Mouse (Mus musculus) cerebellum, postnatal 4 days (tissue): ENCODE results near the gene Ctnna3.
A peak's percentile ranks its signal among the peaks of the same experiment; 100 is the strongest.
"Not testable (repeated sequence)": the region's sequence is repeated elsewhere in the genome, so short reads cannot be mapped to it uniquely, and the experiment has no call there.

ENCODE experiments used
- DNase-seq, 2 experiments: peaks; one replicate each; pipeline ENCODE4 v3.0.0; 2022; ENCODE audit warnings: low spot score in 2 of 2, mixed read lengths in 1 of 2

The Ctnna3 gene

GRCm38 (mm10) chr10:64543647-64544046 is 1113.7 kb downstream of the Ctnna3 start:
- no peak for DNase-seq

GRCm38 (mm10) chr10:64544389-64544788 is 1114.5 kb downstream of the Ctnna3 start:
- no peak for DNase-seq

DNA sequence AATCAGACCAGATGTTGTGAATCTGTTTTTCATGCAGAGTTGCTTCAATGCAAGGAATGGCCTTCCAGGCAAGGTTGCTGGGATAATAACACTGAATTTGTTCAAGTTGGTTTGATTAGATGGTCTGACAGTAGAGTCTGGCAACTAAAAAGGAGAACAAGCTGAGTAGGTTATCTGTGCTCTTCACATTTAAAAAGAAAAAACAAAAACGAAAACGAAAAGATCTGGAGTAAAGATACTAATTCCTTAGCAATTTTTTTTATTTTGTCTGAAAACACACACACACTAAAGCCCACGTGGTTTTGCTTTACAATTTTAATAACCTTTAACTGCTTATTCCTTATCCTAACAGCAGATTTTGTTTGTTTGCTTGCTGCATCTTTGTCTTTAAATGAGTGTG is 1141.4 kb downstream of the Ctnna3 start:
- DNase-seq, result no peak

- DNase-seq, result no peak
These were observed 1158.2 kb downstream of the Ctnna3 start for GRCm38 (mm10) chr10:64588116-64588515.

DNA sequence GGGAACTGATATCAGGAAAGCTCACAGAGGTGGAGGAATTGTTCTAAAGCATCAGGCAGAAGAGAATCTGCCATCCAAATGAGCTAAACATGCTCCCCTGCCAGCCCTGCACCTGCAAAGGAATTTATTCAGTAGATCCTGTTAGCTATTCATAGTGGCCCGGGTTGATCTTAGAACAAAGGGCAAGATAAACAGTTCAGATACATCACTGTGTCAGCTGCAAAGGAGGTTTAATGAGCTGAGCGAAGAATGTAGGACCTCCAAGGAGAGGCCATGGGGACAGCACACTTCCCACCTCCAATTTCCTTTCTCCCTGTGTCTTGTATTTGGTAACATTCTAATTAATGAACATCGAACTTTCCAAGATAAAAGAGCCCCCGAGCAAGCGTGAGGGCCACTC is 1206.9 kb downstream of the Ctnna3 start:
- no peak for DNase-seq

DNA sequence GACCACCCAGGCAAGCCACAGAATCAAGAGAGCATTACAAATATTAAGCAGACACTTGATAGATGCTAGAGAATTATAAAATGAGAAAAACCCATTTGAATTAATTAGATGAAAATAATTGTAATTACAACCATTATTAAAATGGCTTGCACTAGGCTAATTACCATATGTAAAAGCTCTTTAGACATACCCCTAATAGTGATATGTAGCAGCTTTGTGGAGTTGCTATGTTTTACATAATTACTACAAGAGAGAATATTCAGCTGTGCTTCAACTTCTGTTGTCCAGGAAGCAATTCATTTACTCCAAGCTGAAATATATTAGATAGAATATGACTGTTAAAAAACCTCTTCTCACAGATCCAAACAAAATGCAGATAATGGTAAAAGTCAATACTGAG is 1209.2 kb downstream of the Ctnna3 start:
- no peak for DNase-seq

- no peak for DNase-seq
These were observed 1211.2 kb downstream of the Ctnna3 start for GRCm38 (mm10) chr10:64641093-64641492.

DNA sequence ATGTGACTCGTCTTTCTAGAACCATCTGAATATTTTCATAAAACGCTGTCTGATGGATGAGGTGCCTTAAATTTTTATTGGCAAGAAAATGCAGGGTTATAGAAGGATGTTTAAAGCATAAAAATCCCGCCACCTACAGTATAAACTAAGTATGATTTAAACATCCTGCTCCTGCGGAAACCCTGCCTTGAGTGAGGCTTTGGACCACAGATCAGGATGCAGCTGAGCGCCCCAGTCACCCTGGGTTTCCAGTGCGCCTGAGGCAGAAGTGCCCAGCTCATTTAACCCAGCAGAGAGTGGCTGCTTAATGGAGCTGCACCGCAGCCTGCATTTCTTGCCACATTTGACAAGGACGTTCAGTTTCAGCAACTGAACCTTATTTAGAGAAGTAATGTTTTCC is 1211.7 kb downstream of the Ctnna3 start:
- DNase-seq, result peak in 1 of 2 experiments; percentile 2

- no peak for DNase-seq
These were observed 1214.1 kb downstream of the Ctnna3 start for GRCm38 (mm10) chr10:64643976-64644375.

DNA sequence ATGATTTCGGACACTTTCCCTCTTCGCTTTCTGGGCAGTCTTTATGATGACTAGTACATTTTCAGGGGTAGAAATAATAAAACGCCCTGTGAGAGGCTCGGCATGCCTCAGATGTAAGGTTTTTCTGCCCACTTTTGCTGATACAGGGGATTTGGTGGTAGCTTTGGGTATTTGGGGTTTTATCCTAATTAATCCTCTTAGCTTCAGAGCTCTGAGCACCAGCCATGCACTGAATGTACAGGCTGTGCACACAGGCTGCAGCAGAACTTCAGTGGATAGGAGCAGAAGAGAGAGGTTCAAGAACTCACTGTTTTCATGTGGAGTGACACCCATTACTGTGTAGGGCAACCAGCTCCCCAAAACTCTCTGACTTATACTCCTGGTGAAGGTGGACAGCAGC is 1231.3 kb downstream of the Ctnna3 start:
- no peak for DNase-seq

- DNase-seq, result no peak
These were observed 1241.6 kb downstream of the Ctnna3 start for GRCm38 (mm10) chr10:64671469-64671868.

GRCm38 (mm10) chr10:64675796-64676195 is 1245.9 kb downstream of the Ctnna3 start:
- DNase-seq, result peak in 1 of 2 experiments; percentile 34

GRCm38 (mm10) chr10:64710017-64710416 is 1280.1 kb downstream of the Ctnna3 start:
- DNase-seq, result no peak

DNA sequence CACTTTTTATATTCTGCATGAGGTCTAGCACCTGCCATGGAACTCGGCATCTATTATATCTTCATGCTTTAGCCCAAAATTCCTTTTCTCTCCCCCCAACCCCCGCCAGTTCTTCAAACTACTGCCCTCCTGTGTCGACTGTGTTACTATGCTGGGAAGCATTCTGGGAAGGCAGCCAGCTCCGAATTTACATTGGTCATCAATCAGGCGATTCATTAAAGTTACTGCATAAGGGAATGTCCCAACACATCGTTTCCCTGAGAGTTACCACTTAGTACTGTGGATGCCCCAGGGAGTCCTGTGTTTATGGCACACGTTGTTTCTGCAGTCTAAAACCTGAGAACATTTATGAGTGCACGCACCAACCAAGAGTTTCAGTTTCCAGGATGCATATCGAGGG is 1288.1 kb downstream of the Ctnna3 start:
- peak in 1 of 2 experiments; percentile 11 for DNase-seq

DNA sequence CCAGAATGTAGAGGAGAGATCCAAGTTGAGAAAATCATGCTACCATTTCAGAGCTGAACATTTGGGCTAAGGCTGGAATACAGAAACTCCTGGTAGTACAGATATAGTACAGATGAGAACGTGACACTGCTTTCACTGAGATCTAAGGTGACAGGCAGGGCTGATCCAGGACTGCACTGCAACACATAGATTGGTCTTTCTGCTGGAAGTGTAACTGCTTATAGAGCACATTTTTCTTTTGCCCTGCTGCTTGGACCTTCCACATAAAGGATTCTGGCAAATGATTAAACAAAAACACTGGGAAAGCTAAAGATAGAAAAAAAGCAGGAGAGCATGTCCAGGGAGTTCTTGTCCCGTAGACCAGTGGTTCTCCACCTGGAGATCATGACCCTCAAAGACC is 1305.8 kb downstream of the Ctnna3 start:
- no peak for DNase-seq

GRCm38 (mm10) chr10:64736616-64737015 is 1306.7 kb downstream of the Ctnna3 start:
- no peak for DNase-seq

- DNase-seq, result not testable (repeated sequence)
These were observed 1311.8 kb downstream of the Ctnna3 start for GRCm38 (mm10) chr10:64741721-64742120.

- not testable (repeated sequence) for DNase-seq
These were observed 1314.2 kb downstream of the Ctnna3 start for GRCm38 (mm10) chr10:64744099-64744498.

GRCm38 (mm10) chr10:64748651-64749050 is 1318.8 kb downstream of the Ctnna3 start:
- no peak for DNase-seq

DNA sequence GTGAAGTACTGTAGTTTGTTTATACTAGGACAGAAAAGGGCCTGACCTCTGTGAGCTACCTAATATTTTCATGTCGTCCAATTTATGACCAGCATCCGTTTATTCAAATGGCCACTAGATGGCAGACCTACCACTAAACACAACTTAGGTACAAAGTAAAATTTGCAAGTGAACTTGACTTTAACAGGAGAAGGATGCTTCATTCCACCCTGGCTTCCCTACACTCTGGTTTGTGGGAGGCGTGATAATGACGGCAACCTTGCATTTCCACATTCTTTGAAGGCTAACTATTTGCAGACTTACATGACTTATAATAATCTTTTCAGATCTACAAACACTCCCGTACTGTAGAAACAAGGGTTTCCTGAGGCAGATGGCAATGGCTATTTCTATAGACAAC is 1320.9 kb downstream of the Ctnna3 start:
- peak in 1 of 2 experiments; percentile 35 for DNase-seq

GRCm38 (mm10) chr10:64836315-64836714 is 1406.4 kb downstream of the Ctnna3 start:
- no peak for DNase-seq

DNA sequence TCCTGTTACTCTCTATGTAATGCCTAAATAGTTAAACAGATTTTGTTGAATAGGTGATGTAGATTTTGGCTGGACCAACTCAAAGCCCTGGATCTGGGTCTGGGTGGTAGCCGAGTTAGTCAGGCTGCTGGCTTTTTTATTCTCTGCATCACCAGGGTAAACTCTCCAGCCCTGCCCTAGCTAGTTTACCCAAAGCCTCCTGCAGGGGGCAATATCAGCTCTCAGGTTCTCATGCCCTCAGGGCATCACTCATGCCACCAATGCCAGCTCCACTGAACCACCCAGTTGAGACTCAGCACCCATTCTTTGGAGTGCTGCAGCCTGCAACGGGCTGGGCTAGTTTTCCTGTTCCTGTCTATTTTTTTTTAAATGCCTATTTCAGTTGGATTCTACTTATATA is 1431.5 kb downstream of the Ctnna3 start:
- peak in 1 of 2 experiments; percentile 8 for DNase-seq

- DNase-seq, result no peak
These were observed 1441.0 kb downstream of the Ctnna3 start for GRCm38 (mm10) chr10:64870888-64871287.

GRCm38 (mm10) chr10:64876506-64876905 is 1446.6 kb downstream of the Ctnna3 start:
- no peak for DNase-seq

DNA sequence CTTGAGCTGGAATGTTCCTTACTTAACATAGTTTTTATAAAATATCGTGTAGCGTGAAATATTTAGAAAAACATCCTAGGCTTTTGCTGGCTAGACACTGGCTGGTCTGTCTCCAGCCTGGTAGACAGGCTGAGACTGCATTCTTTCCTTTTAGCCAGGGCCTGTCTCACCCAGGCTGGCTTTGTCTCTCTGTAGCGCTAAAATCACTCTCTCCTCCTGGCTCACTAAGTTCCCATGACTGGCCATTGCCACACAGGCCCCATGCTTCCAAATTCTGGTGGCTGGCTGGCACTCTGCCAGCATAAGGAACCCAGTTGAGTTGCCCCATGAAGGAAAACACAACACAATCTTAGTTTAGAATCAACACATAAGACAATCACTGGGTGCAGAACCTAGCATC is 1450.0 kb downstream of the Ctnna3 start:
- DNase-seq, result no peak
